Mouse (Mus musculus): ENCODE data around the gene Tmtc1.
A peak's percentile ranks its signal among the peaks of the same experiment; 100 is the strongest.

The Tmtc1 gene

DNA sequence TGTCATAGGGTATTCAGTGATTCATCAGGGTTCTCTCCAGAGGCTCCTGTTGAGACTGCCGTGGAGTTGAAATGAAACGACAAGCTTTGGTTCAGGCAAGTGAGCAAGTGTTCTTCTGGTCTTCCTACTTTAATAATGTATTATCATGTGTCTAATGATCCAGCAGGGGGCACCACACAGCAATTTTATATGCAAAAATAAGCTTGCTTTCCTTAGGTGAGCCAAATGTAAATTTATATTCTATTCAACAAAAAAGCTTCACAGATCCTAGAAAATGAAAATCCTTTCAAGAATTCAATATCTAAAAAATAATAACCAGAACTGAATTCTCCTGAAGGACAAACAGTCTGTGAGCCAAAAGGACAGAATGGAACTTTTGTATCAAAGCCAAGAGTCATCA is 195.6 kb downstream of the Tmtc1 start:
- DNase-seq (ENCODE audit: inconsistent age in 2 of 2, low spot score in 1 of 2): peak; percentile 41 to 87

DNA sequence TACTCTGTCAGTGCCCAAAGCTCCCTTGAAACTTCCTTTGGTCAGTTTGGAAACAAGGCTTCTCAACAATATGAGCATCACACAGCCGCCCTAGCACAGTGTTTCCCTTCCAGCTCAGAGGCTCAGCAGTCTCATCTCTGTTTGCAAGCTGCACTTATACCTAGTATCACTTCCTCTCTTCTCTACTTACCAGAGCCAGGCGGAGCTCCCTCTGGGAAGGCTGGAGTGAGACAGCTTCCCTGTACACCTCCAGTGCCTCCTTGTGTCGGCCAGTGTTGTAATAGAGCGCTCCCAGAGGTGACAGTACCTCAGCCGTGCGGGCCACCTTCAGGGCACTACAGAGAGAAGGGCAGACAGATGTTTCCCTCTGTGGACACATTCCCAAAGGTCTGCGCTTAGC is 197.6 kb downstream of the Tmtc1 start:
- DNase-seq (ENCODE audit: inconsistent age in 2 of 2, low spot score in 1 of 2): no peak

DNA sequence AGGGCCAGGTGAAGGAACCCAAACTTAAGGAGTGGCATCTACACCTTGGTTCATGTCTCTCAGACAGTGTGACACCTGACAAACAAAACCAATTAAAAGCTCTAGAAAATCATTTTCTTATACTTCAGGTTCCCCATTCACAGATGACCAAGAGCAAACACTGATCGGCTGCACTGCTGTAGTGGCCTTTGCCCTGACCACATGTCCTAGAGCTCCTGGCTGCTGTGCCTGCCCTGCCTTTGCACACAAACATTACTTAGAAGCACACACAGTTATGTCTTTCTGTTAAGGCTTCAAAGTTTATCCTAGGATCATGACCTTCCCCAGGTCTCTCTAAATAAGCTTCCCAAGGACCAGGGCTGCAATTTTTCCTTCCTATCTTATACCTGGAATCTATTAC is 199.4 kb downstream of the Tmtc1 start:
- no peak for DNase-seq (ENCODE audit: inconsistent age in 2 of 2, low spot score in 1 of 2)

GRCm38 (mm10) chr6:148242304-148242703 is 201.9 kb downstream of the Tmtc1 start:
- DNase-seq (ENCODE audit: inconsistent age in 2 of 2, low spot score in 1 of 2): no peak

- DNase-seq (ENCODE audit: inconsistent age in 2 of 2, low spot score in 1 of 2): no peak
Observed at GRCm38 (mm10) chr6:148241685-148242084, 202.5 kb downstream of the Tmtc1 start.

DNA sequence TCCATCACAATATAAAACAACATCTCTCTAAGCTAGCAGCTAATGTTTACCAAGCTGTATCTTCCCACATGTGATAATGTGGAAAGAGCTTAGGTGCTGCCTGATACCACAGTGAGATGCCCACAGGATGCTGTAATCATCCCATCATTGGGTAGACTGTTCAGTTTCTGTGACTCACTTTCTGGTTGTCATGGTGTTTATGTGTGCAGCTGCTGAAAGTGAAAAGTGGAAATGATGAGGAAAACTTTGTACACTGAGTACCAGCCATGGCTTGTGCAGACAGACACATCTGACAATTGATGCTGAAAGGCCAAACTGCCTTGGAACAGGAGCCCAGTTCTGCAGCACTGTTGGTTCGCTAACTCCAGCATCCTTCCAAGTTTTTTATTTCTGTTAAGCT is 204.9 kb downstream of the Tmtc1 start:
- no peak for DNase-seq (ENCODE audit: inconsistent age in 2 of 2, low spot score in 1 of 2)

DNA sequence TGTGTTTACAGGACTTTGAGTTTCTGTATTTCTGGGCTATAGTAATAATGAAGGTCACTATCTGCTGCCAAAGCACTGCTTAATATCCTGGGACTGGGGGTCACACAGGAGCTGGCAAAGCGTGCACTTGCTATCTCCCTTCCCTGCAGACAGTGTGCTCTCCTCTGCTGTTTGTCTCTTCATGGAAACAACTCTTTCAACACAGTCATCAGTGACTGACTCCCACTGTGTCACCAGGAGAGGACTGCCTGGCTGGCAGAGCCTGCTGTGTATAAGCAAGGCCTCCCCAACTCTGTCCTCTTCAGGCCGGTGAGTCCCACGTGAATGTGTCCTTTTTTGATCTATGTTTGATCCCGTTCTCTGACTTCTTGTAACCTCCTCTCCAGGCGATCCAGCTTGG is 206.7 kb downstream of the Tmtc1 start:
- DNase-seq (ENCODE audit: inconsistent age in 2 of 2, low spot score in 1 of 2): no peak

DNA sequence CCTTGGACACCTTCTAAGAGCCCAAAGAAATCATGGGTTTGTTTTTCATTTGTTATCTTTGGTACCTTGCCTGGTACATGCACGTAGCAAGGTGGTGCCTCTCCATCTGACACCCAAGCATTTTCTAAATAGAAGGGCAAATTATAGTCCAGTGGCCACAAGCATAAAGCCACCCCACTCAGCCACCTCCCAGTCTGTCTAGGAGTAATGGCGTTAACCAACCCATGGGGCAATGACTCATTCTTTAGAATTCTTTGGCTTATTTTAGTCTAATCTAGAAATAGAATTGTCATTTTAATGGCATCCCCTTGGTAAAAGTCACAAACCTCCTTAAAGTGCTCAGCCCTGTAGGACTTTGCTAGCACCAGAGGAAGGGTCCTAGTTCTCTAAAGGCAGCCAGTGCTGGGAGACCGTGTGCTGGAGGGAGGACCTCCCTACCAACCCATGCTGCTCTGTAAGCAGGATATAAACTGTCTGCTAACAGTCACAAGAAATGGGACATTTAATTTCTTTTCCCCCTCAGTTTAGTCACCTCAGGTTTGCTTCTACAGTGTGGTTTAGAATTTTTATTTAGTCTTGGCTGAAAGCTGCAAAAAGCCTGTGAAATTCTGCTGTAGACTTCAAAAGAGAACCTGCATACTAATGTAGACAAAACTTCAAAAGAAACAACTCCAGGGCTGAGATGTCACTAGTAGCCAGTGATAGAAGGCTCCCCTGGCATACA is 209.9 kb downstream of the Tmtc1 start:
- no peak for DNase-seq (ENCODE audit: inconsistent age in 2 of 2, low spot score in 1 of 2)

GRCm38 (mm10) chr6:148227542-148227941 is 216.6 kb downstream of the Tmtc1 start:
- no peak for DNase-seq (ENCODE audit: inconsistent age in 2 of 2, low spot score in 1 of 2)

GRCm38 (mm10) chr6:148222686-148223085 is 221.5 kb downstream of the Tmtc1 start:
- no peak for DNase-seq (ENCODE audit: inconsistent age in 2 of 2, low spot score in 1 of 2)

GRCm38 (mm10) chr6:148218235-148219076 is 225.7 kb downstream of the Tmtc1 start:
- DNase-seq (ENCODE audit: inconsistent age in 2 of 2, low spot score in 1 of 2): no peak

DNA sequence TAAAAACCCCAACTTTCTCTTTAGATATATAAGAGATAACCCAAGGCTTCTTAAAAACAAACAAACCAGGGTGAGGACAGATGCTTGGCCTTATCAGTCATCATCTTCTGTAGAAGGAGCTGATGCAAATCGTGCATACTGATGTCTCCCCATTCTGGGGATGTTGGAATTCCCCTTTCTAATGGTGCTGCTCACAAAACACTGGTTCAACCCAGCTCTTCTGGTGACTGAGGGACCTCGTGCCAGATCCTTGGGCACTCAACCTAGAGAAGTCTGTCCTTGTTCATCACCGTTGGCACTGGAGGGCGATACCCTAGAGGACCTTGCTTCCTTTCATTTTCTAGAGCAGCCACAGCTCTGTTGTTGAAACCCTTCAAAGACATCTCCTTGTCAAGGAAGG is 227.4 kb downstream of the Tmtc1 start:
- no peak for DNase-seq (ENCODE audit: inconsistent age in 2 of 2, low spot score in 1 of 2)

GRCm38 (mm10) chr6:148214765-148215164 is 229.4 kb downstream of the Tmtc1 start:
- peak; percentile 45 to 82 for DNase-seq (ENCODE audit: inconsistent age in 2 of 2, low spot score in 1 of 2)

- peak; percentile 99 for DNase-seq (ENCODE audit: inconsistent age in 2 of 2, low spot score in 1 of 2)
Observed at GRCm38 (mm10) chr6:148211897-148212680, 232.1 kb downstream of the Tmtc1 start, which contains the start of gene Ergic2. Gene Ergic2 (minus strand): TSS chr6:148212374.

- no peak for DNase-seq (ENCODE audit: inconsistent age in 2 of 2, low spot score in 1 of 2)
Observed at GRCm38 (mm10) chr6:148211391-148211876, 232.8 kb downstream of the Tmtc1 start.

DNA sequence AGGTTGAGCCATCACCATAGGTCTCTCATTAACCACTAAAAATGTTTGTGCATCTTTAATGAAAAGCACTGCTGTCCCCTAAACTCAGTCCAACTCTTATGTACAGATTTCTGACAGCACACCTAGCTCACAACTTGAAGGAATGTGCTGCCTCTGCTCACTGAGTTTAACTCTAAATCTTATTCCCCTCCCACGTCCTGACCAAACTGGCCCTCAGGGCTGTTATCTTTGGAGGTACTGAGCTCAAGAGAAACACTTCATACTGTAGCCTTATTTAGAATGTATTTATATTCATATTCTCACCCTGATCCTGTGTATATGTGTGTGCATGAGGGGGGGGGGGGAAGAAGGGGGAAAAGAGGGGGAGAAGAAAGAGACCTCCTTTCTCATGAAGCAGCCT is 236.7 kb downstream of the Tmtc1 start:
- no peak for DNase-seq (ENCODE audit: inconsistent age in 2 of 2, low spot score in 1 of 2)

GRCm38 (mm10) chr6:148205134-148205533 is 239.1 kb downstream of the Tmtc1 start:
- DNase-seq (ENCODE audit: inconsistent age in 2 of 2, low spot score in 1 of 2): no peak

DNA sequence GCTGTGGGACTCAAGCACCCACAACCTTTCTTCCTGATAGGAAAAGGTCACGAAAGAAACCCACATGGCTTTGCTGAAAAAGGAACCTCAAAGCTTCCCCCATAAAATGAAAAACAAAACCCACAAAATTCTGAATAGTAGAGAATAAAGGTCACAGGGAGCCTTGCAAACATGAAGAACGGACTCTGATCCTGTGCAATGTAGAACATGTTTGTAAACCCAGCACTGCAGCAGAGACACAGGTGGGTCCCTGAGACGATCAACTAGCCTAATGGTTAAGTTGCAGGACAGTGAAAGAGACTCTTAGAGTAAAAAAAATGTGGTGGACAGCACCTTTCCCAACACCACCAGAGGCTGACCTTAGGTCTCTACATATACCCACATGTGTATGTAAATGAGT is 244.5 kb downstream of the Tmtc1 start:
- no peak for DNase-seq (ENCODE audit: inconsistent age in 2 of 2, low spot score in 1 of 2)

DNA sequence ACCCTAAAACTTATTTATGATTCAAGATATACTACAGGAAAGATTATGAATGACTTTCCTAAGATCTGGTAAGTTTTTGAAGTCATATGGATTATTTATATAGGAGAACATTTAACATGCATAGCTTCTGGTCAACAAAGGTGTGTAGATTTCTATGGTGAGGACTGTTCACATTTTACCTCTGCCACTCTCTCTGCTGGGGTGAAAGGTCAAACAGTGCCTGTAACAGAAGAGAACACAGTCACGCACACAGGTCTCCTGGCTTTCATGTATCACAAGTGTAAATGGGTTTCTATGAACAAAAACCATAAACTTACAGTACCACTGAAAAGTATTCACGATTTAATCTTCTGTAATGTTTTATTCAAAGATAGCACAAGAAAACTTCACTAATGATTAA is 245.0 kb downstream of the Tmtc1 start:
- no peak for DNase-seq (ENCODE audit: inconsistent age in 2 of 2, low spot score in 1 of 2)

DNA sequence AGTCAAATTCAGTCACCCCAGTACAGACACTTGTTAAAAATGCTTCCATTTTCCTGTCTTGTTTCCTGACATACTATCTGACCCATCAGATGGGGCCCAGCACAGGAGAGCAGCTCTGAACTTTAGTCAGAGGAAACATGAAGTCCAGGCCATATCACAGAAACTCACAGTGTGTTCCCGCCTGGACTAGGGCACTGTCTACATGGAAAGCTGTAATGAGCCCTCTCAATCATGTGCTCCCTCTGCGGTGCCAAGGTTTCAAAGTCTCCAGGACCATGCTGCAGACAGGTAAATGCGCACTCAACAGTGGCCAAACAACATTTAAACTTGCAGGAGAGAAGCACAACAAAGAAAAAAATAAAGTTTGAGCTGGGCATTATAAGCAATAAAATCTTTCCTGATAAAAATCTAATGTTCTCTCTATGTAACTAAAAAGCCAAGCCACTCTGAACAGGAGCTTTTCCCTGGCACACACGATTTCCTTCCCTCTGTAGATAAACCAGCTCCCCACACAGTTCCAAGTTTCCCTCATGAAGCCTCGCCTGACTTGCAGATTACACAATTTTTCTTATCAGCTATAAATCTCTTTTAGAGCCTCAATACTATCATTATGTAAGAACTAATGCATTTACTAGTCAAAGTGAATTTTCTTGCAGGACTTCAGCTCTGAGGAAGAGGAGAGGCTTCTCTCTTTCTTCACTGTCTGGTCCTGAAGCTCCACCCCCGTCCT is 250.1 kb downstream of the Tmtc1 start:
- peak in 1 of 2 experiments; percentile 42 for DNase-seq (ENCODE audit: inconsistent age in 2 of 2, low spot score in 1 of 2)

- DNase-seq (ENCODE audit: inconsistent age in 2 of 2, low spot score in 1 of 2): no peak
Observed at GRCm38 (mm10) chr6:148185694-148186093, 258.5 kb downstream of the Tmtc1 start.
